Mouse (Mus musculus) frontal cortex, adult (tissue): ENCODE results near the gene E130308A19Rik.

Experiments
- ATAC-seq: cut with Nextera tagmentation; 2 replicates; pipeline ENCODE4 v1.9.2; 2017; ENCODE audit warnings: mild to moderate bottlenecking, moderate library complexity, mixed read lengths; ENCODE audit not compliant: low TSS enrichment

Gene E130308A19Rik

DNA sequence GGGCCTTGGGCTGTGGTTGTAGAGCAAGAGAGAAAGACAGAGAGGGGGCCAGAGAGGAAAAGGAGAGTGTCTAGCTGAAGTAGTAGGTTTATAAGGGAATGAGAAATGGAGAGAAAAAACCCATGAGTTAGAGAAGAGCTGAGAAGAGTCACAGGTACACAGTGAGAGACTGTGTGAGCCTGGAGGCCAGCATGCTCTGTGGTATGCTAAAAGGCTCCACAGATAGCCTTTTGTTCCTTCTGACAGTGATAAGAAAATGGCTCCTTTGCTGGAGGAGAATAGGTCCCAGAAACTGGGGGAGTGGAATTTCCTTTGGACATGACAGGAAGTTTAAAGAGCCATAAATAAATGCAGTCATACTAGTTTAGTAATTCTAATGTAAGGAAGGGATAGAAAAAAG is 13.2 kb downstream of the E130308A19Rik start:
- ATAC-seq, result no peak

DNA sequence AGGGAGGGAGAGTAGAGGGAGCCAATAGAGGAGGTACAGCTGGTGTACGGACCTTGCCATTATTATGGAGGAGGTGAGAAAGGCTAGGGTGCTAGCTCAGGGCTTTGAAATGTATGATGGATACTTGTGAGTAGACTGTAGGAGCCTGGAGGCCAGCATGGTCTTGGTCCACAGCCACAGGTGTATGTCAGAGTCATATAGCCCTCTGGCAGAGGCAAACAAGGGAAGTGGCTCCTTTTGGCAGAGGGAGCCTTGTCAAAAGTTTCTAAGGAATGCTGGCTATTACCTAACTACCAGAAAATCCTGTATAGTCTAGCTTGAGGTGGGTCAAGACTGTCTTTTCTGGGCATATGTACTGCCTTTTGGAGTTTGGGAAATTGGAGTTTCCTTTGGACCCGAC is 14.7 kb downstream of the E130308A19Rik start:
- ATAC-seq, result no peak

DNA sequence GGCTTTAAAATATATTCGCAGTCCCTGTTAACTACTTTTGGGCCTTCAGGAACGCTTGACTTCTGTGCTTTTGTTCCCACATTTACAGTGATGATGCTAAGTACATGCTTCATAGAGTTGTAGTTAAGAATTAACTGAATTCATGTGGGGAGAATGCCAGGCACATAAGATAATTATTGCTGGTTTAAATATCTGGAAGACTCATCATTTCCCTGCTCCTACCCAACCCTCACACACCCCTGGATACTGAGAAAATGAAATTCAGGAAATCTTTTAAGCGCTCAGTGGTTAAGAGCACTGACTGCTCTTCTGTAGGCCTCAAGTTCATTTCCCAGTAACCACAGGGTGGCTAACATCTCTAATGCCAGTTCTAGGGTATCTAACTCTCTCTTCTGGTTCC is 16.0 kb downstream of the E130308A19Rik start:
- ATAC-seq, result no peak

DNA sequence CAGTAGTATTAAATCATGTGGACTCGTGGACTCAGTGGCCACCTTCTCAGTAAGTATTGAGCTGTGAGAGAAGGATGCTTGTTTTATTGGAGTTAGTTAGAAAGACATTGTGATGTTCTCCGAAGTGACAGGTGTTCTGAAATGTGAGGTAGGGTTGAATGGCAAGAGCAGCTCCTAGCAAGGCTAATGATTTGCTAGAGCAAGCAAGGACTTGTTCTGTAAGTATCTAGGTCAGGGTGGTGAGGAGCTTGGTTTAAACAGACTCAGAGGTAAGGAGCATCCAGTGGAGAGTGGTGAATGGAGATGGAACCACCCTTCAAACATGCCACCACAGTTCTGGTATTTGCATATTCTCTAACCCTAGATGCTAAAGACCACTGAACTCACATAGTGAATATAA is 16.6 kb downstream of the E130308A19Rik start:
- no peak for ATAC-seq

DNA sequence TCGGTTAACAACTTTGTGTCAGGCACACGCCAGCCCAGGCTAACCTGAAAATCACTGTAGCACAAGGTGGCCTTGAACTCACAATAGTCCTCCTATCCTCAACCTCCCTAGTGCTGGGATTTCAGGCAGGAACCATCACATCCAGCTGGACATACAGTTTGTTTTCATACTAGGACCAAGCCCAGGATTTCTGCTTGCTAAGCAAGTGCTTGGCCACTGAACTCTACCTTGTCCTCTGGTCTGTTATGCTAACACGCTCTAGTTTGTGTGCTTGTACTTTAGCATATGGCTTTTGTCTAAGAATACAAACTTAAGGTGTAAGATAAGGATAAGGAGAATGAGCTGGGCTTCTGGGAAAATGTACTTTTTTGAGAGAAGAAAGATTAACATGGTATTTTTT is 18.4 kb downstream of the E130308A19Rik start:
- no peak for ATAC-seq

DNA sequence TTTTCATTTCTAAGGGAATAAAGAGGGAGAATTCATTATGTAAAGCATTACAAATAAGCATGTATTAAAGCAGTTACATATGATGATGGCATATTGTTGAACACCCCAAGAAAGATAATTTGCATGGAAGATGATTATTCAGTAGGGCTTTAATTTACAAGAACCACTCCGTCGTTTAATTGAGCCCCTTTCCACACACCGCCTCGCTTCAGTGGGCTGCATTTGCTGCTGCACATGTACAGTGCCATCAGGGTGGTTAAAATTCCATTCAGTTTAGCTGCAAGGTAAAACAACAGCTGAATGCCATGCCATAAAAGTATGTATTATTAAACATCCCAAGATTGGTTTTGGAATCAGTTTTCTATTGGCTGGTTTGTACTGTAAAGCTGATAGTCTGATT is 19.0 kb downstream of the E130308A19Rik start:
- ATAC-seq, result no peak

DNA sequence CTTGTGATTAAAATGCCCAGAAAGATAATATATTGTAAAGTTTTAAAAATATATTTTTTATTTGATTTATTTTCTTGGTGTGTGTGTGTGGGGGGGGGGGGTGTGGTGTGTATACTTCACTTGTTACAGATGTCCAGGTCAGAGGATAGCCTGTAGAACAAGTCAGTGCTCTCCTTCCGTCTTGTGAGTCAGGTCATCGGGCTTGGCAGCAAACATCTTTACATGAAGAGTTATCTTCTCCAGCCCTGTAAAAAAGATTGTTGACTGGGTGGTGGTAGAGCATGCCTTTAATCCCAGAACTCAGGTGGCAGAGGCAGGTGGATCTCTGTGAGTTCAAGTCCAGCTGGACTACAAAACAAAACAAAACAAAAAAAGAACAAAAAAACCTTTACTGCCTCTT is 19.6 kb downstream of the E130308A19Rik start:
- no peak for ATAC-seq

DNA sequence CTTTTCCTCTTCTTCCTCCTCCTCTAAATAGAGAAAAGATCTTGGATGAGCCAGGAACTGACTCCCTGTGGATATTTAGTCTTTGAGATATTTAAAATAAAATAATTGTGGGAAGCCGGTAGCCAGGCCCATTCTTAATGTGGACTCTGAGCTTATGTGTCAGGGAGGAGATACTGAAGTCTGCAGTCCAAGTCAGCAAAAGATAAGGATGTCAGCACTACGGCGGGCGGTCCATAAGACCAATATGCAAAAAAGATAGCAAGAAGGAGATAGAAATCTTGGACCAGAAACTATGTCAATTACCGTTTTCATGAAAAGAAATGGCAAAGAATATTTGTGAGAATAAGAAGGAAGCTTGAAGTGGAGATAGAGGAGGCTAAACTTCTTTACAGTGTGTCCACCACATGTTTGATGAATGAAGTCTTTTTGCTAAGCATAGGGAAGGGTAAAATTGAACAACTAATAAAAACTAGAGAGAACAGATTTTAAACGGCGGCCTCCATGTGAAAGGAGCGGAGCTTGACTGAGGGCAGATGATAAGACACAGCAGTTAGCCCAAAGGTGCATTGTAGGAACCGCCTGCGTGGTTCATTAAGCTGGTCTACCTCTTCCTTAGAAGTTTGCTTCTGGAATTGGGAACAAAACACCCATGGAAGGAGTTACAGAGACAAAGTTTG is 20.1 kb downstream of the E130308A19Rik start:
- ATAC-seq, result no peak

DNA sequence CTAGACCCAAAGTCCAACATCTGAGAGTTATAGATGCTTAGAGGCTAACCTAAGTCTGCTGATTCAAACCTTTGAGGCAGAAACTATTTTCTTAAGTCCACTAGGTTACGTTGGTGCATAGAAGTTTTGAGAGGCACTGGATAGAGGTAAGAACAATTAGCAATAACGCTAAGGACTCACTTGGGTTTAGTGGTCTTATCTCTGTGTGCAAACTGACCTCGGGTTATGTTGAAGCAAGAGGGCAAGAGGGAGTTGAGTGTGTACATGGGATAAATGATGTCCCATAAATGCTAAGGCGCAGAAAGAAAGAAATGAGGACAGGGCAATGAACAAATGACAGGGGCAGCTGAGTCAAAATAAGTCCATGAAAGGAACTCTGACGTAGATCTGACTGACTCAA is 23.1 kb downstream of the E130308A19Rik start:
- no peak for ATAC-seq

DNA sequence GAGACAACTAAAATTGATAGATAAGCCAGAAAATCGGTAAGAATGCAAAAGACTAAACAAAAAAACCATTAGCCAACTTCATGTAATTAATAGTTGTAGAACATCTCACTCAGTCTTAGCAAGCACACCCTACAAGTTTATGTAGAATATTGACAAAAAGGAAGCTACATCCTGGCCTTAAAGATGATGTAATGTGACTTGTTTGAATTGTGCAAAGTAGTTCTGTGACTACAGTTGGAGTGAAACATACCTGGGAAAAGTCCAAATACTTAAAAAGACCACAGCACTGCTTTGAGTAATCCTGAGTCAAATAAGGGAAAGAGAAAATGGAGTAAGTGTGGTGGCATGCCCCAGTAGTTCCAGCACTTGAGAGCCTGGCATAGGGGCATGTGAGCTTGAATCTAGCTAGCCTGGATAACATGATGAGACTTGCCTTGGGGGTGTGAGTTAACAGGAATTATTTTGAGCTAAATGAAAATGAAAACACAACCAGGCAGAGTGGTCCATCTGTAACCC is 26.2 kb downstream of the E130308A19Rik start:
- no peak for ATAC-seq

DNA sequence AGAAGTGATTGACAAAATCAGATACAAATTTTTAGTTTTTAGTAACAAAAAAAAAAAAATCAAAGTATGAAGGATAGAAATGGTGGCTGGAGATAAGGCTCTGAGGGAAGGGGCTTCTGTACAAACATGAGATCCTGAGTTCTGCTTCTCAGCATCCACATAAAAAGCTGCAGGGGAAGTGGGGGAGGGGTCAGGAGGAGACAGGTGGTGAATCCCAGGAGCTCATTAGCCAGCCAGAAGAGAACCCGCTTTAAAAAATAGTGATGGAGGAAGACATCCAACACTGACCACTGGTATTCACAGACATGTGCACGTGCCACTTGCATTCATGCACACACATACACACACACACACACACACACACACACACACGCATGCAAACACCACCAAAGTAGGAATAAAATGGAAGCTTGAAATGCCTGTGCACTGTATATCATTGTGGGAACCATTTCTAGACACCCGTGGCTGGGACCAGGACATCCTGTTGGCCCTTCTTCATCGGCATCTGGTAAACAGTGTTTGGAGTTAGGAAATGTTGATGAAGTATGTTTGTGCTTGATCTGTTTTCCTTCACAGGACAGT is 30.1 kb downstream of the E130308A19Rik start:
- ATAC-seq, result no peak

DNA sequence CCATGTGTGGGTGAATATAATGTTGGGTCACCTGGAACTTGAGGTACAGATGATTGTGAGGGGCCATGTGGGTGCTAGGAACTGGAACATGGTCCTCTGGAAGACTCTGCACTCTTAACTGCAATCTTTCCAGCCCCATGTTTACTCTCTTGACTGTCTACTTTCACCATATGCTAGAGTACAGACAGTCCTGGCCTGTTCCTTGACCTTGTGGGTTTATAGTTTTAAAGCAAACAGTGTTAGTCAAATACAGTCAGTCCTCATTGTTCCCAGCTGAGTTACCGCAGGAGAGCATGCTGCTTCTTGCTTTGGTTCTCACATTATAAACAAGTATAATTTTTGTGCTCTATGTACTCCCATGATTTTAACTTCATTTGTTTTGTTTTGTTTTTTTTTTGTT is 36.2 kb downstream of the E130308A19Rik start:
- ATAC-seq, result no peak

DNA sequence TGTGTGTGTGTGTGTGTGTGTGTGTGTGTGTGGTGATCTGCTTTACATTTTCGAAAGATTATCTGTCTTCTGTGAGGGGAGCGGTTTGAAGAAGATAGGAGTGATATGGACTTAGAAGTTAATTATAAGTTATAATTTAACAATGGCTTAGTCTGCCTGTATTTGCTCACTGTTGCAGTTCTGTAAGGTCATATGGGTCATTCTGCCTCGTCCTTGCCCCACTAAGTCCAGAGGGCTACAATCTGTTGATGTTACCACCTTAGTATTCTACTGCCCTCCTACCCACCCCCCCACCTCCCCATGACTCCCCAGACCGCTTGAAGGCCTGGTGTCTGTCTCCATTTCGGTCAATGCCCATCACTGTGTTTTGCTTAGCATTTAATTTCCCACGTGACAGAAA is 37.4 kb downstream of the E130308A19Rik start:
- ATAC-seq, result no peak

DNA sequence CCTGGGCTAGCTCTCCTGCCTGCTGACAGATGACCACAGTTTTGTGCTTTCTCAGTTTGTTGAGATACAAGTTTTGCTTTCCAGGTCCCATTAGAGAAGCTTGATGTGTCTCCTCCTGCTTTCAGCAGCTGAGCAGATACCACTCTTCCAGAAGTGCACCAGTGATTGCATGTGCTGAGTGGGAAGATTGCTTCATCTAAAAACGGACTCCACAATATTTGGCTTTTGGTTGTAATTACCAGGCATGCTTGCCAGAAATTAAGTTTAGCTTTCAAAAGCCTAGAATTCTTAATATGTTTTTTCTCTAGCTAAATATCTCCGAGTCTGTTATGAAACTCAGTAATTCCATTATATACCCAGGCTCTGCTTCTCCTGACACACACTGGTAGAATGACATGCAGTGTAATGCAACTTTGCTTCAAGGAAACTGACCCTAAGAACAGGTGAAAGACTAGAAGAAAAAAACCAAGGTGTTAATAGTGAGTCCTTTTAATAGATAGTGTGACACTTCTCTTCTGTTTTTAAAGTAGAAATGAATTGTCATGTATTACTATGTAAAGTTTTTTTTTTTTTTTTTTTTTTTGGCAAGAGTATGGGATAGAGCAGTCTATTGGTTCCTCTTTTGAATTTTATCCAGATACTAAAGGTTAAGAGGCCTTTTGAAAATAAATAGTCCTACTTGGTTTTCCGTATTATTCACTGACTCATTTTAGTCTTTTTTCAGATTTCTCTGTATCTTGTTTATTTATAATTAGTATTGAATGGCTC is 40.7 kb downstream of the E130308A19Rik start:
- ATAC-seq, result peak; percentile 72; the same call in 1 of the 2 replicates

DNA sequence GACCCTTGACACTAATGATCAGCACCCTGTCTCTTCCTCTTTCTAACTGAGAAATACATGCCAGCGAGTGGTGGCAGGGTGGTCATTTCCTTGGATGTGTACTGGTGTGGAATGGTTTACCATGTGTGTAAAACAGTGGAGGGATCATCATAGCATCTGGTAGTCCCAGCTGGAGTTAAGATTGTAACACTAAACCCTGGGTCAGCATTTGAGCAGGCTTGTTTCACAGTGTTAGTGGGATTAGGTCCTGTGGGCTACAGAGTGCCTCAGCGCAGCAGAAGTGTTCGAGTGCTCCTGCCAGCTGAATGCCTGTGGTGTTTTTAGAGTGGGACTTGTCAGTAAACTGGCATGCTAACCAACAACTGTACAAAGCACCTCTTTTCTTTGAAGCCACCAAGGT is 42.0 kb downstream of the E130308A19Rik start:
- ATAC-seq, result no peak

DNA sequence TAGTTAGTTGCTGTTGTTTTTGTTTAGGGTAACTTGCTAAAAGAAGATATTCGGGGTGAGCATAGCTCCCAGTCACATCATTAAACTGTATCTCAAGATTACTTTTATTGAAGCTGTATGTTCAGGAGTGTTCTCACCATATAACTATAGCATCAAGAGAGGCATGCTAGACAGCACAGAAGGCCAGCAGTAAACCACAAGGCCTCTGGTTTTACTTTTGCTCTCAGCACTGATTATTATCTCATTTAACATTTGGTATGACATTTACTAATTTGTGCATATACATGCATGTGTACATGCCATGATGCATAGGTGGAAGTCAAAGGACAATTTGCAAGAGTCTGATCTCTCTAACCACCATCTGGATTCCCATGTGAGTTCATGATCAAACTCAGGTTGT is 43.1 kb downstream of the E130308A19Rik start:
- ATAC-seq, result no peak

DNA sequence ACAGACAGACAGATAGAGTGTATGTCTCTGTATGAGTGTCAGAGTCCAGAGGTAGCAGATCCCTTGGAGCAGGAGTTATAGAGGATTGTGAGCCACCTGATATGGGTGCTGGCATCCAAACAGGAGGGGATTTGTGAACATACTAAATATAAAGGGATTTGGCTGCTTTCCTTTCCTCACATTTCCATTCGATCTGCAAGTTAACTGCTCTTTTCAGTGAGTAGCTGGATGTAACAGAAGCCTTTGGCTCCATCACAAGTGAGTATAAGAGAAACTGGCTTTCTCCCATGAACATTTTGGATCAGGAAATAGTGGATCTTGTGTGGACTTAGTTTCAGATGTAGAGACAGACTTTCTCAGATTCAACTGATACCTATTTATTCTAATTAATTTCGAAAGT is 44.0 kb downstream of the E130308A19Rik start:
- peak; percentile 57 for ATAC-seq

DNA sequence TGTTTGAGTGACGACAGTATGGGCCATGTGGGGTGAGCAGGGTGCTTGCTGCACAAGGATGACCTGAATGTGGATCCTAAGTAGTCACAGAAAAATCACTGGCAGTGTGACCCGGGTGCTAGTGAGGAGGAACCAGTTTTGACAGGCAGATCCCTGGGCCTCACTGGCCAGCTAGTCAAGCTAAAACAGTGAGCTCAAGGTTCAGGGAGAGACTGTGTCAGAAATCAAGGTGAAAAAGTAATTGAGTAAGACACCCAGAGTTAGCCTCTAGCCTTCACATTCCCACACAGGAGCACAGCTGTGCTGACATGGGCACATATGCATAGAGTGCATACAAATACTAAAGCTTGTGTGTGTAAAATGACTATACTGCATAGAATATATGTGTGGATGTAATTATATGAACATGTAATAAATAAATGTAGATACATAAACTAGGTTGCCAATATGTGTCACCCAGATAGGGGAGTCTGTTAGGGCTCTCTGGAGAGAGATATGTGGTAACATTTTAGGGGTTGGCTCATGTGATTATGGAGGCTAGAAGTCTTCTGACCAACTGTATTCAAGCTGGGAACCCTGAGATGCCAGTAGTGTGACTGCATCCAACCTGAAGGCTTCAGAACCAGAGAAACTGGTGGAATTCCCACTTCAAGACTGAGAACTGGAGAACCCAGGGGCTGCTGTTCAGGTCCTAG is 47.6 kb downstream of the E130308A19Rik start:
- no peak for ATAC-seq

DNA sequence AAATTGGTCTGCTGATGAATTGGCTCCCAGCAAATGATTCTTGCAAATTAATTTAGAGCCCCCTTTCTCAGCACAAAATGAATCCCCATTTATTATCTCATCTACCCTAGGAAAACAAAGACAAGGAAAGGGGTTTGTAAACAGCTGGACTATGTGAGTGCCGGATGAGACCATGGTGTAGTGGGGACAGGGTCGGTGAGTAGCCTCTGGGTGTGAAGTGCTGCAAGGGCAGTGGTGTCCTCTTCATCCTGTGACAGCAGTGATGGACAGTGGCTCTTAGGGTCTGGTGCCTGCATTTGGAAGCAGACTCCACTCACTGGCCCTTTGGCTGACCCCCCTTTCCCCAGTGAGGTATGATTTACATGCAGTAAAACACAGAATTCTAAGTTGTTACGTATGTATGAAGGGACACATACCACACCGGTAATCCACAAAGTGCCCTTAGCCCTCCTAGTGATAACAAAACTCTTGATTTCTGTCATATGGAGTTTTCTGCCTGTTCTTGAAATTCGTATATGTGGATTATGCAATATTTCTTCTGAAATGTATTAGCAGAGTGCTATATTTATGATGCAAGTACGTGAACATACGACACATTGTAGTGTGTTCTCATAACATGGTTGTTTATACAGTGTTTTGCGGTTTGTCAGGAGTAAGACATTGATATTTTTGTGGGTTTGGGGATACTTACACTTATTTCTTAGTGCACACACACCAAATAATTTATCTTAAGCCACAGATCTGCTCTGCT is 49.1 kb downstream of the E130308A19Rik start:
- ATAC-seq, result no peak

DNA sequence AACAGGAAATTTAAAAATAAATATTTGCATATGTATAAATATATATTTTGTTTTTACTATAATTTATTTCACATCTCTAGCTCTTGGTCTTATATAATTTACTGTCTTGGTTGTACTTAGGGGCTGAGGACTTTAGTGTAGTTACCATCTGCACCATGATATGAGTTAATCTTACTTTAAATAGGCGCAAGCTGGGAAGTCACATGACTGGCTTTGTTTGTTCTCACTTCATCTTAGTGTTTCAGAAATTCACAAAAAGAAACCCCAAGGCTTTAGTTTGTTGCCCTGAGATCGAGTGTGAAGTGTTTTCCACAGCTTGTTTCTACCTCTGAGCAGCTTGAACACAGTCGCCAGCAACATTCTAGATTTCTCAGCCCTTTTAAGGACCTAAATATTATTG is 49.7 kb downstream of the E130308A19Rik start:
- ATAC-seq, result no peak

DNA sequence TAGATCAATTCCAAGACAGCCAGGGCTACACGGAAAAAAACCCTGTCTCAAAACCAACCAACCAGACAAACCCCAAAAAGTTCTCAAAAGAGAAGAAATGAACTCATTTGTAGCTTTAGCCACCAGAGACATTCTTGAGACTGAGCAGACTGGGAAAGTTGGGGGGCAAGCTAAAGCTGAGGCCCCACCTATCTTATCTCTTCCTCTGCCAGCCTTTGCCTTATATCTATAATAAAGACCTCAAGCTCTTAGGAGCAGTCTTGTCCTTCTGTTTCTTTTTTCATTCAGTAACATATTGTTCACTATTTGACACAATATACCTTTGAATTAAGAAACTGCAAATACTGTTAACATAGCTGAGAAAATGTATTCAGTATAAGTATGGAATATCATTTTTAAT is 55.4 kb downstream of the E130308A19Rik start:
- no peak for ATAC-seq

DNA sequence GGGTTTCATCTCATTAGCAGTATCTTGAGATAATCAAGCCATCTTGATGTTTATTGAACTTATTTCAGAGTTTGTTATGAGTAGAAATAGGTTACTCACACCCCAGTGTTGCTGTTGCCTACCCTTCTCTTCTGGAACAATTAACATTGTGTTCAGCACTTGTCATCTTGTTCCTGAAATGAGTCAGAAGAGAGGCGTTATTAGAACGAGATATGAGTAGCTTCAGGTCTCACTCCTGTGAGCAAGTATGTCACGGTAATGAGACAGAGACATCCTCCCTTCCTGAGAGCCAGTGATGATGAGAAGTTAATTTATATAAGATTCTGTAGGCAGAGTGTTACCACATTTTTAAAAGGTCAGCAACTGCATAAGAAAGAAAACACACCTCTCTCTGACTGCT is 56.5 kb downstream of the E130308A19Rik start:
- ATAC-seq, result no peak
